Mouse (Mus musculus) embryonic fibroblast, embryonic 13.5 days (primary cell): ENCODE measurements around the gene Smpd3.

Experiments used
- CTCF ChIP-seq: IDR thresholded peaks from 2 replicates; pipeline ENCODE4 v1.5.1; 2011; ENCODE audit warnings: mild to moderate bottlenecking, control low read depth, low read length, moderate library complexity, borderline replicate concordance; ENCODE audit not compliant: insufficient read depth
- POLR2A ChIP-seq: IDR thresholded peaks from 2 replicates; pipeline ENCODE4 v1.6.1; 2011; ENCODE audit warnings: low read depth, mild to moderate bottlenecking, control low read depth, low read length, moderate library complexity

GRCm38 (mm10) chr8:106326624-106327023 is 11.2 kb downstream of the Smpd3 start:
- TF ChIP-seq CTCF (no peak), POLR2A (no peak)
